Mouse (Mus musculus): Measurements from ENCODE around the gene Olfr1253.

The Olfr1253 gene

DNA sequence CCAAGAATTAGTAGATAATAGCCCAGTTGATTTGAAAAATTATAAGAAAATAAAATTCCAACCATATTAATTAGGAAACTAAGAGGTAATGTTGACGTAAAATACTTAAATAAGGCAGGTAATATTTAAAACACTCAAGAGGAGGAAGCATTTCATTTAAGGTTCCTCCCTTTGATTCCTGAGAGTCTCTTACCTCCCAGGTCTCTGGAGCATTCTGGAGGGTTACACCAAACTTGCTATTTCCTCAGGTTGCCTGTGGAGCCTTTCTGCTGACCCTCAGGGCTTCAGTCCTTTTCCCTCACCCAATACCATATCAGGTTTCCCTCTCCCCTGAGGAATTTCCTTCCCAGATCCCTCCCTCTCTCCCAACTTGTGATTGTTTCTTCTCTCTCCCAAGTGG is at the start of gene Olfr1253:
TSS of gene Olfr1253 (minus strand) at position 101 of the 400 bp plus-strand sequence.
- DNase-seq (ENCODE audit: low read depth): no peak

DNA sequence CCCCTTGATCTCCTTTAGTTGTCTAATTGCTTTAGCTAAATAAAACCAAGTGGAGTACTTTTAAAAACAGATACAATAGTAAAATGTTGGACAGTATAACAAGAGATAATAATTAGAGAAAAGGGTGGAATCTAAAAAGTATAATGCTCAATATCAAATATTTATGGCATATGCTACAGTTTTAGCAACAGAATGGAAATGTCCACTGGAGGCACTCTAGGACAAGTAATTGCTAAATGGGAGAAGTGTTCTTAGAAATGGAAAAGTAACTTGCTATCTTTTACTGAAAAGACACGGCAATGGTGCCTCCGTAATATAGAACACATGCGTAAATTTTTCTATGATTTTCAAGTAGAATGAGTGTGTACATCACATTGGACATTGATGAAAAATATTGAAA is 42.7 kb upstream of the Olfr1253 start:
- no peak for DNase-seq (ENCODE audit: low read depth)

DNA sequence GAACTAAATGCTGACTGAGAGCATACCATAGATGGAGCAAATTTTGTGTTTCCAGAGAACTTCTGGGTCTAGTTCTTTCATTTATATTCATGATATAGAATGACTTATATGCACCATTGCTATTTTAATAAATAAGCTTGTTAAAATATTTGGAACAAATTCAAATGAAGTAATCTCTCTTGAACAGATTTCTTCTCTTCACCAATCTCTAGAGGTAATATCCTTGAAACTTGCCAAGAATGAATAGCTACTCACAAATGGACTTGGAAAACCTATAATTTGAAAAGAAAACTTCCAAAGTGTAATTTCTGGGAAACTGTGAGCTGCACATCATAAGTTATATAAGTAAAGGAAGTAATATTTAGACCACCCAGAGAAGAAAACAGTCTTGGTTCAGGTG is 36.6 kb upstream of the Olfr1253 start, which contains the start of gene Olfr1254:
TSS of gene Olfr1254 (minus strand) at position 101 of the 400 bp plus-strand sequence.
- DNase-seq (ENCODE audit: low read depth): no peak

DNA sequence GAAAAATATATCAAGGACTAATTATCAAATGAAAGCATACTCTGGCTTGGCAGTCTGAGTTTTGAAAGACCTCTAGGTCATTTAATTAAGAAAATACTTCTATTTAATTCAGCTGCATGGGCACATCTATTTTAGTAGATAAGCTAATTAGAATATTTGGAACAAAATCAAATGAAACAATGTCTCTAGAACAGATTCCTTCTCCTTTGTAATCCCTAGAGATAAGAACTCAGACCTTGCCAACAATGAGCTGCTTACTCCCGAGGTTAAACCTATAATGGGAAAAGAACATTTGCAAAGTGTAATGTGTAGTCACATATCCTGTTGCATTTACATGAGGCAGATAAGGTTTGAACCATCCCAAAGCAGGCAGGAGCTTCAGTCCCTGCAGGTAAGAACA is 32.0 kb downstream of the Olfr1253 start, which contains the start of gene Olfr1252:
TSS of gene Olfr1252 (minus strand) at position 101 of the 400 bp plus-strand sequence.
- no peak for DNase-seq (ENCODE audit: low read depth)

All from NIH3T3 (cell line).